Mouse (Mus musculus) limb, embryonic 14.5 days (tissue): ENCODE measurements at regions not wholly inside any gene's neighbourhood (a gene's known extent, or its start where the extent isn't known, plus 50 kb on each side); places are given as distances from the start of the nearest gene placed in this dataset.

Source experiments
- ATAC-seq: fragments of 200-750 bp; cut with Nextera tagmentation; 2 replicates; pipeline ENCODE4 v1.8.0; 2017; ENCODE audit warnings: low read depth, moderate number of reproducible peaks, moderate TSS enrichment; ENCODE audit not compliant: low FRiP score
- DNase-seq: peaks from one replicate; pipeline ENCODE4 v3.0.0-alpha.2; 2015; ENCODE audit warnings: low spot score
- H3K27ac ChIP-seq: fragments of 300-500 bp; sonication (generic); replicated peaks from 2 replicates; pipeline ENCODE4 v1.5.1; 2014; ENCODE audit warnings: low read depth, mild to moderate bottlenecking, low read length, moderate library complexity, mixed read lengths
- H3K27me3 ChIP-seq: fragments of 300-500 bp; sonication (generic); 2 replicates; pipeline ENCODE4 v1.6.1; 2014; ENCODE audit warnings: low read length, mixed read lengths; ENCODE audit not compliant: control insufficient read depth, insufficient read depth
- H3K36me3 ChIP-seq: fragments of 300-500 bp; sonication (generic); 2 replicates; pipeline ENCODE4 v1.6.1; 2014; ENCODE audit warnings: mild to moderate bottlenecking, low read length, moderate library complexity, mixed read lengths; ENCODE audit not compliant: control insufficient read depth, insufficient read depth
- H3K4me1 ChIP-seq: fragments of 300-500 bp; sonication (generic); 2 replicates; pipeline ENCODE4 v1.6.1; 2014; ENCODE audit warnings: antibody characterized with exemption, low read length, mixed read lengths; ENCODE audit not compliant: control insufficient read depth, insufficient read depth
- H3K4me2 ChIP-seq: fragments of 300-500 bp; sonication (generic); replicated peaks from 2 replicates; pipeline ENCODE4 v1.6.1; 2014; ENCODE audit warnings: low read depth, mild to moderate bottlenecking, low read length, moderate library complexity; ENCODE audit not compliant: severe bottlenecking
- H3K4me3 ChIP-seq: fragments of 300-500 bp; sonication (generic); replicated peaks from 2 replicates; pipeline ENCODE4 v1.5.1; 2014; ENCODE audit warnings: low read length
- H3K9ac ChIP-seq: fragments of 300-500 bp; sonication (generic); 2 replicates; pipeline ENCODE4 v1.6.1; 2014; ENCODE audit warnings: mild to moderate bottlenecking, low read depth, low read length, moderate library complexity; ENCODE audit not compliant: severe bottlenecking
- H3K9me3 ChIP-seq: fragments of 300-500 bp; sonication (generic); 2 replicates; pipeline ENCODE4 v1.6.1; 2016; ENCODE audit warnings: low read length; ENCODE audit not compliant: control insufficient read depth
- POLR2A ChIP-seq: fragments of 200-500 bp; IDR thresholded peaks from 2 replicates; pipeline ENCODE4 v1.8.0; 2012; ENCODE audit warnings: inconsistent platforms, mild to moderate bottlenecking, moderate library complexity, borderline replicate concordance; ENCODE audit not compliant: insufficient read depth, insufficient read length; ENCODE audit errors: extremely low read depth
- WGBS: fragments of 180-500 bp; shearing (Covaris S2); extraction: QIAGEN DNeasy Blood & Tissue Kit; methylation state at CpG from one replicate; pipeline ENCODE4 v1.1.7; 2014; 5-methylcytosine and 5-hydroxymethylcytosine counted together

GRCm38 (mm10) chr12:7724992-7725391, 252.5 kb upstream of the Apob start:
- H3K9me3 ChIP-seq = no peaks in the 10 kb centered on the region
- 85% methylated on average over 3 of the region's 3 CpGs for WGBS
- TF ChIP-seq POLR2A = no peak
- H3K4me2 ChIP-seq = no peak overlapping the region
- no peak overlapping the region for H3K27ac ChIP-seq
- DNase-seq (no peak), ATAC-seq (no peak)
- no peaks in the 10 kb centered on the region for H3K36me3 ChIP-seq
- H3K4me1 ChIP-seq = no peaks in the 10 kb centered on the region
- H3K4me3 ChIP-seq = no peak overlapping the region
- H3K27me3 ChIP-seq = no peaks in the 10 kb centered on the region
- no peak overlapping the region for H3K9ac ChIP-seq

- Histone ChIP-seq H3K27me3 (no peaks in the 10 kb centered on the region), H3K27ac (no peak overlapping the region), H3K9ac (no peak overlapping the region), H3K9me3 (no peaks in the 10 kb centered on the region), H3K4me1 (no peaks in the 10 kb centered on the region), H3K4me3 (no peak overlapping the region), H3K4me2 (no peak overlapping the region), H3K36me3 (no peaks in the 10 kb centered on the region)
- ATAC-seq (no peak), DNase-seq (no peak)
- WGBS = 91% methylated on average over 2 of the region's 2 CpGs
- TF ChIP-seq POLR2A = no peak
Measured at GRCm38 (mm10) chr12:7738020-7738419, 239.4 kb upstream of the Apob start.

- no peaks in the 10 kb centered on the region for H3K36me3 ChIP-seq
- H3K9ac ChIP-seq = no peak overlapping the region
- H3K4me2 ChIP-seq = no peak overlapping the region
- DNase-seq (no peak), ATAC-seq (no peak)
- H3K4me1 ChIP-seq = no peaks in the 10 kb centered on the region
- no peak for TF ChIP-seq POLR2A
- H3K9me3 ChIP-seq = no peaks in the 10 kb centered on the region
- 58% methylated on average over 3 of the region's 3 CpGs for WGBS
- no peaks in the 10 kb centered on the region for H3K27me3 ChIP-seq
- no peak overlapping the region for H3K27ac ChIP-seq
- H3K4me3 ChIP-seq = no peak overlapping the region
Measured at GRCm38 (mm10) chr12:7738629-7739351, 238.7 kb upstream of the Apob start.

- no peak overlapping the region for H3K27ac ChIP-seq
- no peaks in the 10 kb centered on the region for H3K9me3 ChIP-seq
- no peak overlapping the region for H3K4me3 ChIP-seq
- no peak overlapping the region for H3K4me2 ChIP-seq
- no peaks in the 10 kb centered on the region for H3K27me3 ChIP-seq
- WGBS = 80% methylated on average over 5 of the region's 5 CpGs
- H3K9ac ChIP-seq = no peak overlapping the region
- no peaks in the 10 kb centered on the region for H3K36me3 ChIP-seq
- ATAC-seq = no peak
- DNase-seq = no peak
- no peak for TF ChIP-seq POLR2A
- H3K4me1 ChIP-seq = no peaks in the 10 kb centered on the region
Measured at GRCm38 (mm10) chr12:7739352-7739994, 238.0 kb upstream of the Apob start.

DNA sequence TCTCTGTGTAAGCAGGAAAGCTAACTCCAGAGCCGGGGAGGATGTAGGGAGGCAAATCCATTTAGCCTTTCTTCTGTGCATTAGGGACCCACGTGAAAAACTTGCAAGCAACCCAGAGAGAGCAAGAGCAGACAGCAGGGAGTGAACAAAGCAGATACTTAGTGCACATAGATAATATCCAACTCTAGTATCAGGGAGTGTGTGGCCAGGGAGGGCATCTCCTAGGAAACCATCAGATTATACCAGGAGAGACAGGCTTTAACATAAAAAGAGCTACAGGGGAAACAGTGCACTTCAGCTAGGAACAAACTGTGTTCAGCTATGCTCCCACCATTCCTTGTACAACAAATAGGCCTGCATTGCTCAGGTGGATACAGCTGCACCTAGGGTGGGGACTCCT, 230.7 kb upstream of the Apob start:
- TF ChIP-seq POLR2A = no peak
- no peaks in the 10 kb centered on the region for H3K36me3 ChIP-seq
- H3K9me3 ChIP-seq = no peaks in the 10 kb centered on the region
- no peak overlapping the region for H3K9ac ChIP-seq
- DNase-seq (no peak), ATAC-seq (no peak)
- H3K27ac ChIP-seq = no peak overlapping the region
- no peak overlapping the region for H3K4me3 ChIP-seq
- no peaks in the 10 kb centered on the region for H3K4me1 ChIP-seq
- H3K27me3 ChIP-seq = no peaks in the 10 kb centered on the region
- no peak overlapping the region for H3K4me2 ChIP-seq
- 42% methylated on average over 2 of the region's 2 CpGs for WGBS
